ENCODE assay signal across 16 mouse cellular contexts in the genomic region with DNA sequence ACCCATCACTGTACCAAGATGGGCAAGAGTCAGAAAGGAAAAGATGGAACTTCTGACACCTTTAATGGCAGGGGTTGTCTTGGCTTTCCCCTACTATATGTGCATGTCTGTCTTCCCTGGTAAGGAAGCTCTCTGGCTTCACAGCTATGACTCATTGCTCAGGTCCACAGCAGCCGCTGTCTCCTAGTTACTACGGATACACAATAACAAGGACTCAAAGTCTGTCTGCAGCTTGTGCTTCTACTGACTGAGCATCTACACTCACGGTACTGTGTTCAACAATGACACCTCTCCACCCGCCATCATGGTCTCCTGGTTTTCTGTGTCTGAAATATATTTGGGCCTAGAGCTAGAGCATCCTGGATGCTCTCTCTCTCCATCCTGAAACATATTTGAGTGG.
"Had no signal": no experiment of that assay in that cellular context is flagged by ENCODE, and none has a peak within 500 bp of the region (broad histone marks: within the 10 kb centered on the region; RNA-seq: fewer than 3 reads in every experiment).

No protein-coding gene starts in this region.

- H3K9me3 ChIP-seq: limb, embryonic 12.5 days; liver, embryonic 13.5 days; lung, embryonic 15.5 days; midbrain, embryonic 13.5 days; neural tube, embryonic 15.5 days had no signal

- DNase-seq: kidney, adult 9 months; kidney, postnatal 36 days; layer of hippocampus, adult 9-11 months; layer of hippocampus, postnatal 36 days; liver; liver, embryonic 13.5 days; liver, postnatal 0 days; lung, postnatal 36 days; thymus, adult 18-20 months; thymus, postnatal 25 days had no signal

- H3K4me3 ChIP-seq: limb, embryonic 12.5 days; liver, embryonic 13.5 days; lung, embryonic 15.5 days; midbrain, embryonic 13.5 days; myocyte; neural tube, embryonic 15.5 days had no signal

- ATAC-seq: liver, postnatal 0 days; midbrain, embryonic 13.5 days had no signal

- H3K9ac ChIP-seq: limb, embryonic 12.5 days; liver, embryonic 13.5 days; liver, postnatal 0 days; lung, embryonic 15.5 days; midbrain, embryonic 13.5 days; neural tube, embryonic 15.5 days had no signal

- H3K4me2 ChIP-seq: limb, embryonic 12.5 days; liver, embryonic 13.5 days; lung, embryonic 15.5 days; midbrain, embryonic 13.5 days; neural tube, embryonic 15.5 days had no signal

- H3K4me1 ChIP-seq: limb, embryonic 12.5 days; liver, embryonic 13.5 days; lung, embryonic 15.5 days; midbrain, embryonic 13.5 days; neural tube, embryonic 15.5 days had no signal

- H3K36me3 ChIP-seq: limb, embryonic 12.5 days; liver, embryonic 13.5 days; lung, embryonic 15.5 days; midbrain, embryonic 13.5 days; neural tube, embryonic 15.5 days had no signal

- H3K27ac ChIP-seq: kidney, postnatal 0 days; limb, embryonic 12.5 days; liver, embryonic 13.5 days; lung, embryonic 15.5 days; midbrain, embryonic 13.5 days; neural tube, embryonic 15.5 days had no signal

- H3K27me3 ChIP-seq: limb, embryonic 12.5 days; lung, embryonic 15.5 days; midbrain, embryonic 13.5 days; neural tube, embryonic 15.5 days had no signal
